Mouse (Mus musculus) mesoderm, embryonic 11.5 days (tissue): ENCODE data around the gene Gpr1.
"Not testable (repeated sequence)": the region's sequence is repeated elsewhere in the genome, so short reads cannot be mapped to it uniquely, and the experiment has no call there.

Experiments used
- DNase-seq: peaks from one replicate; pipeline ENCODE4 v3.0.0-alpha.2; 2012; ENCODE audit warnings: low read depth, low spot score

The Gpr1 gene

GRCm38 (mm10) chr1:63219277-63219676 is 4.9 kb upstream of the Gpr1 start:
- no peak for DNase-seq

DNA sequence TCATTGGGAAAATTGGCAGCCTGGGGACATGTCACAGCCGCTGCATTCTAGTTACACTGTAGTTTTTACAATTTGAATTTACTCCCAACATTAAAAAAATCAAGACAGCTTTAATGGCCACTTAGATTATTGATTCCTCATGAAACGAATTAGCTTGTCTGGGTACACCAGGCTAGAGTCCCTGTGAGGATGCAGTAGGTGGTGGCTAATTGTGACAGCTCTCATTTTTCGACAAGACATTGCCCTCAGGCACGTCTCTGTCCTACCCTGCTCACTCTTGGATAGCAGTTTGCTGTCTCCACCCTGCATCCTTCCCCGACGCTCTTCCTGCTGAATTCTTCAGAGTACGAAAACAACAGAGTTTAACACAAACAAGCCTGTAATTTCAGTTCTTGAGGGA is 288 bp upstream of the Gpr1 start:
- DNase-seq, result no peak

GRCm38 (mm10) chr1:63213478-63214270 is 669 bp downstream of the Gpr1 start:
- DNase-seq, result no peak

DNA sequence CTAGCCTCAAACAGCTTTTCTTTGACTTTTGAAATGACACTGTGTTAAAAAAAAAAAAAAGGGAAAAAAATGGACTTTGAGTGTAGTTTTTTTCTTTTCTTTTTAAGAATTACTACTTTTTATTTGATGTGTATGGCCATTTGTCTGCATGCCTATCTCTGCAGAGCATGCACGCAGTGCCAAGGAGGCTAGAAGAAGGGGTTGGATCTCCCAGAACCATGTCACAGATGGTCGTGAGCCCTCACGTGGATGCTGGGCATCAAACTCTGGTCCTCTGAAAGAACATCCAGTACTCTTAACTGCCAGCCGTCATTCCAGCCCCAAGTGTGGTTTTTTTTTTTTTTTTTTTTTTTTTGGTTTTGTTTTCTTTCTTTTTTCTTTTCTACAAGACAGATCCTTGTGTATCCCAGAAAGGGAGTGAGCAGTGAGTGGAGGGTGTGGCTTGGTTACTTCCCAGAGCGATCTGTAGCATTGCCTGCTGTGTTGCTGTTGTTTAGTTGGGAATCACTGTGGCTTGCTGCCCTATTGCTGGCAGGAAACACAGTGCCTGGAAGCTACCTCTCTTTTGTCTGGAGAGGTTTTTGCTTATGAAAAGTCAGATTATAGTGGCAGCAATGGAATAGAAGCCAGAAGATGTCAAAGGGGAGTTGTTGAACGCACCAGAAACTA is 4.3 kb downstream of the Gpr1 start:
- no peak for DNase-seq

DNA sequence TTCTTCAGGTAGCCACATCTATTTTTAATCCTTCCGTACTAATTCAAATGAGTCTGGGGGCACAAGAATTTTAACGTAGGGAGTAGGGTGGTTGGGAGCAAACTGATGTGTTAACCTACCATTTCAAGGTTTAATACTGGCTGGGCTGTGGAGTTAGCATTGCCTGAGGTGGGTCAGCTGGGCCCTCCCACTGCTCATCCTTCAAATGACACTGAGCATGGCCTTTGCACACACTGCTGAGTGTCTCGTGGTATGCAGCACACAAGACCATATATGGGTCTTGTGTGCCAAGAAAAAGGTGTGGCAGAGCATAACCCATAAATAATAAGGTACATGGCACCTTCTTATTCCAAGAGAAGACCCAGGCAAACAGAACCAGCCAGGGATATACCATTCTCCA is 6.7 kb downstream of the Gpr1 start:
- DNase-seq, result no peak

- no peak for DNase-seq
Observed at GRCm38 (mm10) chr1:63204660-63205394, 9.5 kb downstream of the Gpr1 start.

GRCm38 (mm10) chr1:63203950-63204659 is 10.2 kb downstream of the Gpr1 start:
- peak; percentile 77 for DNase-seq

GRCm38 (mm10) chr1:63203471-63203870 is 10.9 kb downstream of the Gpr1 start:
- no peak for DNase-seq

DNA sequence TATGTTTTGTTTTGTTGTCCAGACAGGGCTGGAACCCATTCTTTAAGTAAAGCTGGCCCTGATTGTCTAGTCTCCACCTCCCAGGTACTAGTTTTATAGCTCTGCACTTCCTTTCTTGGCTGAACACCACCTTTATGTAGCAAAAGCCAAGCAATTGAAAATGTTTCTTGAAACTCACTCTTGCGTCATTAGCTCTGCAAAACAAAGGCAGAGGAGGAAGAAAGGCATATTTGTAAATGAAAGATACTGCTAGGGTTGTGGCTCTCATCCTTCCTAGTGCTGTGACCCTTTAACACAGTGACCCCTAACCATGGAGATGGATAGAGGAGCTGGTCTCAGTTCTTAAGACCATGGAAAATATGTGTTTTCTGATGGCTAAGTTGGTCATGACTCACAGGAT is 12.7 kb downstream of the Gpr1 start:
- no peak for DNase-seq

DNA sequence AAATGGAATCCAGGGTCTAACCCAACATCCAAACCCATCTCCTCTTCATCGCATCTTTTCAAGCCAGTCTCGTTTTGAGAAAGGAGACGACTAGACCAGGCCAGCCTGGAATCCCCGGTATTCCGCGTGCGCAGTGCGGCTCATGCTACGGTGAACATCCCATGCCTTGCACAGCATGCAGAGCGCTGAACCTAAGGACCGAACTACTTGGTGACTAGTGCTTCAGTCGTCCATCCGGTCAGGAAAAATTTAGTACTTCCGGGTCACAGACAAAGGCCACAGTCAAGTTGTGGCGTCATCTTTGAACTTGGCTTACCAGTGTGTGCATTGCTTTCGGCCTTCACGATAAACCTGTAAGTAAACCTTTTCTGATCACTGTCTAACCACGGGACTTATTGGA is 14.0 kb downstream of the Gpr1 start:
- no peak for DNase-seq

- DNase-seq, result no peak
Observed at GRCm38 (mm10) chr1:63199387-63199786, 15.0 kb downstream of the Gpr1 start.

- DNase-seq, result no peak
Observed at GRCm38 (mm10) chr1:63195848-63196512, 18.4 kb downstream of the Gpr1 start.

- no peak for DNase-seq
Observed at GRCm38 (mm10) chr1:63192306-63193065, 21.9 kb downstream of the Gpr1 start.

DNA sequence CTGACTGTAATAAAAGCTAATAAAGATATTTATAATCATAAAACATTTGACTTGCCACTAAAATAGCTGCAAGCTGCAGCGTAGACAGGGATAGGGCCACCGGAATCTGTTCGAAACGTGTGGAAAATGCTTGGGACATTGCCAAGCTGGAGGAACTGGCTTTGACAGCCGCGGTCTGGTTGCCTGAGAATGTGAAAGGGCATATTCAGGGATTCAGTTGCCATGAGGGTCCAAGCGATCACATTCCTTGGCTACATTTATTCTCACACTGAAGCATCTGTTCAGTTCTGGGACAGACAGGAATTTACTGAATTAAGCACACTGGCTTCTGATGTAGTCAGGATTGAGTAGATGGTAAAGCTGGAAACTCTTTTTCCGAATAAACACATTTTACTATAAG is 23.5 kb downstream of the Gpr1 start:
- DNase-seq, result no peak

DNA sequence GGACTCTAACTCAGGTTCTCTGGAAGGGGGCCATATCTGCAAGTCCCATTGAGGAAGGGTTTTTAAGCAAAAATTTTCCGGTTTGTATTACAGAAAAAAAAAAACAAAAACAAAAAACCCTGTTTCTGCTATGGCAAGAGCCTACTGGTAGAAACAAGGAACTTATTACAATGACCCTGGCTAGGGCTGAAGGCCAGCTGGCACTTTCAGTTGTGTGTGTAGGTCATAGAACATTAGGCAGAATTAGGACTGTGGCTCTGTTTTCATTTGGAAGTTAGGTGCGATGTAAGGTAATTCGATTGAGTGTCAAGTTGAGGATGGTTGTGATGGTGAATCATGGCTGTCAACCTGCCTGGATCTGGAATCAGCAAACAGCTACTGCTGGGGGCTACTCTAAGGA is 25.8 kb downstream of the Gpr1 start:
- no peak for DNase-seq

GRCm38 (mm10) chr1:63185430-63185829 is 28.9 kb downstream of the Gpr1 start:
- not testable (repeated sequence) for DNase-seq

DNA sequence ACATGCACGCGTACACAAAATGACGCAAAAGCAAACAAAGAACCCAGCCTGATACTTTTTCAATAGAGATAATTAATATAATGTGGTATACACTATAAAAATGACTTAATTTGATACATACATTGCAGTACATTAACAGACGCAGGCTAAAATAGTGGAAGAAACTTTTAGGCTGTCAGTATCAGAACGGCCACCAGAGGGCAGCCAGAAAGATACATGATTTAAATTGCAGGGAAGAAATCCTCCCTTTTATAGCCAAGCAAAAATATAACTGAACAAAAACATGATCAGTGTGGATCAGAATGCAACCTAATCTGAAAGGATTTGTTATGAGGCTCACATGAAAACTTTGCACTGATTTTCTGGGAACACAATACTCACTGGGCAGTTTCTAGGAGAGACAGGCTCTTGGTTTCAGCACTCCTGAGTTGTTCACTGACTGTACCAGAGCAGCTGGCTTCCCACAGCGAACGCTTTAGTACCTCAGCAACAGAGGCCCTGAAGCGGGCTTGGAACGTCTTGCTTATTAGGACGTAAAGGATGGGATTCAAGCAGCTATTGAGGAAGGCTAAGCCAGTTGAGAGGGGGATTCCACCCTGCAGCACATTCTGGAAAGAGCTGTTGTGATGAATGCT is 31.6 kb downstream of the Gpr1 start:
- DNase-seq, result peak; percentile 57

- no peak for DNase-seq
Observed at GRCm38 (mm10) chr1:63182212-63182611, 32.1 kb downstream of the Gpr1 start.

- no peak for DNase-seq
Observed at GRCm38 (mm10) chr1:63181480-63181879, 32.9 kb downstream of the Gpr1 start.

DNA sequence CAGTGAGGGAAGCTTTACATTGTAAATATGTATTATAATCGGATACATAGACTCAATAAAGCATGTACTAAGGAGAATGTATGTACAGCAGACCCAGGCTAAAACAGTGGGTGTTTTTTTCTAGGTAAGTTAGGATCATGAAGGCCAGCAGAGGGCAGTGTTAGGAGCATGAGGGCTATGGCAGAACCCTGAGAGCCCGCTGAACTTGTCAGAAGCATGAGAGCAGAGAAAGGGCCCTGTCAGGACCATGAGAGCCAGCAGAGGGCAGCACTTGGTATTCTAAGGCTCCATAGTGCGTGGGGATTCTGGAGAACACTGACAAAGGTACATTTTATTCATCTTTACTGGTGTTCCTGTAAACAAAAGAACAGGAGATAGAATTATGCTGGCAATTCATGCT is 33.3 kb downstream of the Gpr1 start:
- peak; percentile 97 for DNase-seq
